Mouse (Mus musculus) MEL (cell line): ENCODE results near the gene Cyb561d1. TPM values are rescaled to one million over a fixed set of nuclear protein-coding genes. Genes with fewer than 3 reads are reported as not detected.

Experiments used
- DNase-seq: peaks from one replicate; pipeline ENCODE4 v3.0.0; 2011; ENCODE audit warnings: low read depth, low spot score
- H3K27ac ChIP-seq: 2 replicates; pipeline ENCODE4 v1.5.1; 2012; ENCODE audit warnings: low read depth, mild to moderate bottlenecking, control low read depth, low read length, moderate library complexity; ENCODE audit not compliant: control insufficient read depth
- H3K27me3 ChIP-seq, 2 experiments: fragments of 150-350 bp in 1 of 2; sonication (generic) in 1 of 2; 2 replicates each; pipeline ENCODE4 v1.6.1; 2012; ENCODE audit warnings: low read length in 2 of 2, mild to moderate bottlenecking in 2 of 2, improper control_type of control experiment in 1 of 2, moderate library complexity in 1 of 2; ENCODE audit not compliant: insufficient read depth in 2 of 2, control insufficient read depth in 1 of 2
- H3K36me3 ChIP-seq, 2 experiments: 2 replicates each; pipeline ENCODE4 v1.6.1; 2012 to 2014; ENCODE audit warnings: low read length in 2 of 2, improper control_type of control experiment in 1 of 2, inconsistent platforms in 1 of 2, mild to moderate bottlenecking in 1 of 2; ENCODE audit not compliant: insufficient read depth in 2 of 2, control insufficient read depth in 1 of 2
- H3K4me1 ChIP-seq, 2 experiments: fragments of 150-350 bp in 1 of 2; sonication (generic) in 1 of 2; 2 replicates each; pipeline ENCODE4 v1.6.1; 2012; ENCODE audit warnings: low read length in 2 of 2, improper control_type of control experiment in 1 of 2, mild to moderate bottlenecking in 1 of 2; ENCODE audit not compliant: insufficient read depth in 2 of 2, control insufficient read depth in 1 of 2
- H3K4me3 ChIP-seq, 2 experiments: fragments of 150-350 bp in 1 of 2; sonication (generic) in 1 of 2; 2 replicates each; pipeline ENCODE4 v1.5.1; 2012; ENCODE audit warnings: low read depth in 2 of 2, low read length in 2 of 2, mild to moderate bottlenecking in 2 of 2, moderate library complexity in 2 of 2, control low read depth in 1 of 2, improper control_type of control experiment in 1 of 2; ENCODE audit not compliant: control insufficient read depth in 1 of 2, insufficient read depth in 1 of 2
- H3K79me2 ChIP-seq: 2 replicates; pipeline ENCODE4 v1.6.1; 2012; ENCODE audit warnings: mild to moderate bottlenecking, low read length, moderate library complexity; ENCODE audit not compliant: control insufficient read depth, poor library complexity, insufficient read depth
- H3K9ac ChIP-seq: 2 replicates; pipeline ENCODE4 v1.6.1; 2012; ENCODE audit warnings: low read depth, mild to moderate bottlenecking, control low read depth, low read length, moderate library complexity; ENCODE audit not compliant: control insufficient read depth, poor library complexity, severe bottlenecking
- H3K9me3 ChIP-seq: fragments of 150-350 bp; sonication (generic); replicated peaks from 2 replicates; pipeline ENCODE4 v1.6.1; 2012; ENCODE audit warnings: mild to moderate bottlenecking, low read length, improper control_type of control experiment, moderate library complexity; ENCODE audit not compliant: insufficient read depth
- BHLHE40 ChIP-seq: IDR thresholded peaks from 2 replicates; pipeline ENCODE4 v1.6.1; 2012; ENCODE audit warnings: low read depth, mild to moderate bottlenecking, inconsistent platforms, low read length, improper control_type of control experiment, borderline replicate concordance
- CHD2 ChIP-seq: IDR thresholded peaks from 2 replicates; pipeline ENCODE4 v1.6.1; 2011; ENCODE audit warnings: low read length, improper control_type of control experiment
- E2F4 ChIP-seq: IDR thresholded peaks from 2 replicates; pipeline ENCODE4 v1.6.1; 2011; ENCODE audit warnings: low read depth, low read length, improper control_type of control experiment, borderline replicate concordance
- ETS1 ChIP-seq: IDR thresholded peaks from 2 replicates; pipeline ENCODE4 v1.6.1; 2012; ENCODE audit warnings: low read depth, mild to moderate bottlenecking, inconsistent platforms, low read length, improper control_type of control experiment, moderate library complexity
- GABPA ChIP-seq: IDR thresholded peaks from 2 replicates; pipeline ENCODE4 v1.6.1; 2012; ENCODE audit warnings: low read depth, mild to moderate bottlenecking, inconsistent platforms, low read length, improper control_type of control experiment, moderate library complexity
- JUND ChIP-seq: IDR thresholded peaks from 2 replicates; pipeline ENCODE4 v1.6.1; 2011; ENCODE audit warnings: low read depth, mild to moderate bottlenecking, improper control_type of control experiment, low read length
- KAT2A ChIP-seq: conservative IDR thresholded peaks from 2 replicates; pipeline ENCODE4 v1.6.1; 2012; ENCODE audit warnings: low read depth, low read length, improper control_type of control experiment, inconsistent platforms
- MAFK ChIP-seq: IDR thresholded peaks from 2 replicates; pipeline ENCODE4 v1.6.1; 2011; ENCODE audit warnings: low read depth, mild to moderate bottlenecking, low read length, improper control_type of control experiment, borderline replicate concordance
- MAX ChIP-seq: IDR thresholded peaks from 2 replicates; pipeline ENCODE4 v1.6.1; 2011; ENCODE audit warnings: low read length, improper control_type of control experiment
- MAZ ChIP-seq: IDR thresholded peaks from 2 replicates; pipeline ENCODE4 v1.6.1; 2012; ENCODE audit warnings: low read depth, mild to moderate bottlenecking, inconsistent platforms, low read length, improper control_type of control experiment
- MEF2A ChIP-seq: IDR thresholded peaks from 2 replicates; pipeline ENCODE4 v1.6.1; 2014; ENCODE audit warnings: low read depth, mild to moderate bottlenecking, inconsistent platforms, low read length, improper control_type of control experiment; ENCODE audit not compliant: poor library complexity, insufficient replicate concordance, severe bottlenecking; ENCODE audit errors: extremely low read depth
- MYB ChIP-seq: IDR thresholded peaks from 2 replicates; pipeline ENCODE4 v1.6.1; 2011; ENCODE audit warnings: mild to moderate bottlenecking, low read depth, low read length, improper control_type of control experiment
- MYC ChIP-seq: IDR thresholded peaks from 2 replicates; pipeline ENCODE4 v1.6.1; 2011; ENCODE audit warnings: low read depth, mild to moderate bottlenecking, low read length, improper control_type of control experiment, moderate library complexity
- NELFE ChIP-seq: IDR thresholded peaks from 2 replicates; pipeline ENCODE4 v1.6.1; 2011; ENCODE audit warnings: low read depth, low read length, improper control_type of control experiment
- NRF1 ChIP-seq: IDR thresholded peaks from 2 replicates; pipeline ENCODE4 v1.6.1; 2014; ENCODE audit warnings: low read depth, mild to moderate bottlenecking, inconsistent platforms, low read length, improper control_type of control experiment, moderate library complexity; ENCODE audit not compliant: poor library complexity, insufficient read depth, severe bottlenecking
- POLR2AphosphoS2 ChIP-seq: IDR thresholded peaks from 2 replicates; pipeline ENCODE4 v1.6.1; 2011; ENCODE audit warnings: low read length, improper control_type of control experiment
- POLR2AphosphoS5 ChIP-seq: IDR thresholded peaks from 2 replicates; pipeline ENCODE4 v1.6.1; 2012; ENCODE audit warnings: low read depth, borderline replicate concordance, mild to moderate bottlenecking, inconsistent platforms, low read length, moderate library complexity, mixed read lengths
- RAD21 ChIP-seq: IDR thresholded peaks from 2 replicates; pipeline ENCODE4 v1.6.1; 2011; ENCODE audit warnings: mild to moderate bottlenecking, low read depth, low read length, improper control_type of control experiment
- SIN3A ChIP-seq: IDR thresholded peaks from 2 replicates; pipeline ENCODE4 v1.6.1; 2012; ENCODE audit warnings: low read length, improper control_type of control experiment, inconsistent platforms
- SMC3 ChIP-seq: IDR thresholded peaks from 2 replicates; pipeline ENCODE4 v1.6.1; 2011; ENCODE audit warnings: low read depth, low read length, improper control_type of control experiment
- TBP ChIP-seq: IDR thresholded peaks from 2 replicates; pipeline ENCODE4 v1.8.0; 2011; ENCODE audit warnings: low read depth, low read length, improper control_type of control experiment
- TCF12 ChIP-seq: IDR thresholded peaks from 2 replicates; pipeline ENCODE4 v1.6.1; 2014; ENCODE audit warnings: low read depth, mild to moderate bottlenecking, inconsistent platforms, low read length, improper control_type of control experiment, moderate library complexity
- UBTF ChIP-seq: IDR thresholded peaks from 2 replicates; pipeline ENCODE4 v1.6.1; 2012; ENCODE audit warnings: low read depth, mild to moderate bottlenecking, inconsistent platforms, low read length, improper control_type of control experiment, moderate library complexity, borderline replicate concordance; ENCODE audit not compliant: insufficient read depth
- USF1 ChIP-seq: IDR thresholded peaks from 2 replicates; pipeline ENCODE4 v1.6.1; 2014; ENCODE audit warnings: low read depth, mild to moderate bottlenecking, inconsistent platforms, low read length, improper control_type of control experiment, moderate library complexity
- USF2 ChIP-seq, 2 experiments: IDR thresholded peaks; 2 replicates each; pipeline ENCODE4 v1.6.1; 2011 to 2012; ENCODE audit warnings: improper control_type of control experiment in 2 of 2, low read length in 2 of 2, borderline replicate concordance in 1 of 2, inconsistent platforms in 1 of 2, low read depth in 1 of 2, mild to moderate bottlenecking in 1 of 2; ENCODE audit not compliant: insufficient read depth in 1 of 2
- ZKSCAN1 ChIP-seq: IDR thresholded peaks from 2 replicates; pipeline ENCODE4 v1.6.1; 2012; ENCODE audit warnings: low read depth, mild to moderate bottlenecking, inconsistent platforms, low read length, improper control_type of control experiment, moderate library complexity
- ZNF384 ChIP-seq: IDR thresholded peaks from 2 replicates; pipeline ENCODE4 v1.6.1; 2012; ENCODE audit warnings: low read depth, mild to moderate bottlenecking, inconsistent platforms, low read length, improper control_type of control experiment
- polyA plus RNA-seq, 2 experiments: library from polyadenylated mRNA; stranded (reverse) in 1 of 2; unstranded in 1 of 2; fragments of >175 nt in 1 of 2; fragments of >200 nt in 1 of 2; gene quantifications; 2 replicates each; pipeline versions ENCODE4 v1.2.1 to v1.2.4; 2012; ENCODE audit warnings: low replicate concordance in 2 of 2, low read depth in 1 of 2; ENCODE audit not compliant: insufficient read length in 2 of 2, insufficient read depth in 1 of 2, missing spikeins in 1 of 2
- total RNA-seq: library from RNA; depleted of rRNA; stranded (reverse); fragments of 300-350 nt; gene quantifications from 2 replicates; pipeline ENCODE4 v1.2.3, GENCODE M21; 2012

Gene Cyb561d1
- total and polyA plus RNA-seq, 3 experiments, result 3.6 to 5.9 TPM; not detected in 1

- Histone ChIP-seq H3K36me3 (peaks cover 0 to 5% of the 10 kb centered on the region in 2 experiments; a peak in 2 of 4 replicates), H3K4me1 (peaks cover 0 to 6% of the 10 kb centered on the region in 2 experiments; a peak in 1 of 4 replicates), H3K79me2 (no peaks in the 10 kb centered on the region; the same call in 1 of the 2 replicates), H3K9ac (no peak overlapping the region), H3K9me3 (no peaks in the 10 kb centered on the region), H3K27ac (no peak overlapping the region), H3K27me3 (no peaks in the 10 kb centered on the region), H3K4me3 (no peak overlapping the region)
- no peak for DNase-seq
- no peak for TF ChIP-seq GABPA
- no peak for TF ChIP-seq TCF12
- no peak for TF ChIP-seq TBP
- no peak for TF ChIP-seq POLR2AphosphoS2
- TF ChIP-seq RAD21, result no peak
- TF ChIP-seq MAZ, result no peak
- no peak for TF ChIP-seq MAX
- no peak for TF ChIP-seq ZNF384
- TF ChIP-seq JUND, result no peak
- TF ChIP-seq E2F4, result no peak
- TF ChIP-seq MEF2A, result no peak
- no peak for TF ChIP-seq BHLHE40
- TF ChIP-seq MYB, result no peak
Observed at GRCm38 (mm10) chr3:108202506-108202905, 1.5 kb upstream of the Cyb561d1 start.

DNA sequence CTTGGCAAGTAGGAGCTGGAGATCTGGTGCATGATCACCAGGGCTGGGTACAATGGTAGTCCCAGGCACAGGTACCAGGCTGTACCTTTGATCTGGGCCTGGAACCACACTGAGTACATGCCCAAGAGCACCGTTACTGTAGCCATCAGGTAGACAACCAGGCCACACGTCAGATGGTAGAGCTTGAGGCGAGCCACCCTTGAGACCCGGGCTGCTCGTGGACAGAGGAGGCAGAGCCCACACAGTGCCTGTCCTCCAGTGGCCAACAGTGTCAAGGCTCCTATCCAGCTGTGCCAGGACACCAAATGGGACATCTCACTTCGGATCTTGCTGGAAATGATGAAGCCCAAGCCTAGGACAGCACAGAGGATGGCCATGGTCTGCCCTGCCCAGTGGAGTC is 1.8 kb downstream of the Cyb561d1 start:
- H3K9ac ChIP-seq, result no peak overlapping the region
- H3K4me3 ChIP-seq, result no peak overlapping the region
- H3K36me3 ChIP-seq, result peaks cover 0 to 5% of the 10 kb centered on the region in 2 experiments; a peak in 2 of 4 replicates
- peaks cover 0 to 6% of the 10 kb centered on the region in 2 experiments; a peak in 1 of 4 replicates for H3K4me1 ChIP-seq
- no peak overlapping the region for H3K27ac ChIP-seq
- H3K9me3 ChIP-seq, result no peaks in the 10 kb centered on the region
- H3K79me2 ChIP-seq, result no peaks in the 10 kb centered on the region; the same call in 1 of the 2 replicates
- no peaks in the 10 kb centered on the region for H3K27me3 ChIP-seq
- TF ChIP-seq CHD2 (no peak), UBTF (no peak), SMC3 (no peak), NRF1 (no peak), MAFK (no peak), SIN3A (no peak), USF2 (IDR thresholded peaks at IDR 0.05; ENCODE audit: borderline replicate concordance in 1 of 2, insufficient read depth in 1 of 2, low read depth in 1 of 2, low read length in 2 of 2) (no peak), ZKSCAN1 (no peak), MAZ (no peak), POLR2AphosphoS2 (no peak), USF1 (no peak), KAT2A (no peak), TBP (no peak), BHLHE40 (no peak), NELFE (no peak), POLR2AphosphoS5 (no peak), JUND (no peak), MYC (no peak), ETS1 (no peak)
- no peak for DNase-seq
